Mouse (Mus musculus) 3134 (cell line): ENCODE measurements at regions not wholly inside any gene's neighbourhood (a gene's known extent, or its start where the extent isn't known, plus 50 kb on each side); places are given as distances from the start of the nearest gene placed in this dataset.

Experiments used
- DNase-seq: peaks from one replicate; pipeline ENCODE4 v3.0.0-alpha.2; 2011; ENCODE audit warnings: low spot score; ENCODE audit not compliant: insufficient read length; ENCODE audit errors: extremely low read depth

GRCm38 (mm10) chr13:48042172-48042571 lies 218.9 kb upstream of the Id4 start:
- no peak for DNase-seq

- DNase-seq, result no peak
These were observed 218.5 kb upstream of the Id4 start for GRCm38 (mm10) chr13:48042572-48042971.

GRCm38 (mm10) chr13:48046201-48046750 lies 214.8 kb upstream of the Id4 start:
- DNase-seq, result no peak

GRCm38 (mm10) chr13:48049796-48050195 lies 211.2 kb upstream of the Id4 start:
- DNase-seq, result no peak

GRCm38 (mm10) chr13:48074630-48075029 lies 186.4 kb upstream of the Id4 start:
- DNase-seq, result peak; percentile 39

GRCm38 (mm10) chr13:48075315-48075714 lies 185.7 kb upstream of the Id4 start:
- DNase-seq, result no peak

GRCm38 (mm10) chr13:48078214-48078613 lies 182.8 kb upstream of the Id4 start:
- DNase-seq, result no peak

GRCm38 (mm10) chr13:48083294-48083693 lies 177.7 kb upstream of the Id4 start:
- DNase-seq, result no peak

- no peak for DNase-seq
These were observed 177.2 kb upstream of the Id4 start for GRCm38 (mm10) chr13:48083807-48084206.

- no peak for DNase-seq
These were observed 166.6 kb upstream of the Id4 start for GRCm38 (mm10) chr13:48094275-48095035.

- DNase-seq, result no peak
These were observed 158.9 kb upstream of the Id4 start for GRCm38 (mm10) chr13:48102156-48102555.

- DNase-seq, result no peak
These were observed 158.5 kb upstream of the Id4 start for GRCm38 (mm10) chr13:48102576-48102975.

GRCm38 (mm10) chr13:48104766-48105165 lies 156.3 kb upstream of the Id4 start:
- peak; percentile 71 for DNase-seq

- no peak for DNase-seq
These were observed 154.1 kb upstream of the Id4 start for GRCm38 (mm10) chr13:48106946-48107345.

GRCm38 (mm10) chr13:48115890-48116289 lies 145.1 kb upstream of the Id4 start:
- DNase-seq, result no peak

GRCm38 (mm10) chr13:48126582-48126981 lies 134.4 kb upstream of the Id4 start:
- DNase-seq, result no peak

GRCm38 (mm10) chr13:48130724-48131123 lies 130.3 kb upstream of the Id4 start:
- peak; percentile 4 for DNase-seq

- DNase-seq, result no peak
These were observed 129.3 kb upstream of the Id4 start for GRCm38 (mm10) chr13:48131681-48132080.

- DNase-seq, result no peak
These were observed 115.1 kb upstream of the Id4 start for GRCm38 (mm10) chr13:48145976-48146375.

- DNase-seq, result no peak
These were observed 114.0 kb upstream of the Id4 start for GRCm38 (mm10) chr13:48147061-48147460.

- peak; percentile 38 for DNase-seq
These were observed 107.8 kb upstream of the Id4 start for GRCm38 (mm10) chr13:48153248-48153647.

- DNase-seq, result no peak
These were observed 107.2 kb upstream of the Id4 start for GRCm38 (mm10) chr13:48153684-48154413.
